Mouse (Mus musculus): ENCODE measurements at regions not wholly inside any gene's neighbourhood (a gene's known extent, or its start where the extent isn't known, plus 50 kb on each side); places are given as distances from the start of the nearest gene placed in this dataset.

GRCm38 (mm10) chr15:62046276-62046675 is 1123.5 kb upstream of the A1bg start:
- no peak for DNase-seq (ENCODE audit: low spot score)

GRCm38 (mm10) chr15:62044654-62045335 is 1122.0 kb upstream of the A1bg start:
- DNase-seq (ENCODE audit: low spot score): no peak

GRCm38 (mm10) chr15:62043617-62044392 is 1121.0 kb upstream of the A1bg start:
- DNase-seq (ENCODE audit: low spot score): no peak

GRCm38 (mm10) chr15:62042924-62043504 is 1120.2 kb upstream of the A1bg start:
- DNase-seq (ENCODE audit: low spot score): no peak
